Mouse (Mus musculus): ENCODE data around the gene Kcnd1. TPM values are rescaled to one million over a fixed set of nuclear protein-coding genes. Genes with fewer than 3 reads are reported as not detected.

Kcnd1 gene
- polyA plus RNA-seq (2016; fragmentation: Nextera tagmentation; extraction: Ambion mirVana), result 1.4 and 1.9 TPM in 2 replicates

- Histone ChIP-seq H3K36me3 (peaks cover 20% of the 10 kb centered on the region), H3K27ac (ENCODE audit: poor library complexity, severe bottlenecking) (no peak within 1 kb of the TSS), H3K4me1 (replicated peaks) (peaks cover 8% of the 10 kb centered on the region), H3K4me3 (peak within 1 kb of the TSS; percentile 53), H3K9ac (peak within 1 kb of the TSS; percentile 63), H3K4me2 (peak within 1 kb of the TSS; percentile 81), H3K9me3 (replicated peaks) (peaks cover 4% of the 10 kb centered on the region), H3K27me3 (replicated peaks) (no peaks in the 10 kb centered on the region)
- ATAC-seq (ENCODE audit: insufficient number of reproducible peaks, low FRiP score), result no peak; the same call in 1 of the 2 replicates
- WGBS, result 10% methylated on average over 23 of the region's 24 CpGs
Measured at GRCm38 (mm10) chrX:7821865-7822779, at the start of gene Kcnd1. Gene Kcnd1, plus strand, starts transcription at chrX:7822289.

GRCm38 (mm10) chrX:7772766-7773165 lies 49.3 kb upstream of the Kcnd1 start:
- ATAC-seq (ENCODE audit: insufficient number of reproducible peaks, low FRiP score), result no peak
- no peak overlapping the region for H3K27ac ChIP-seq (ENCODE audit: poor library complexity, severe bottlenecking)
- no peak overlapping the region for H3K4me3 ChIP-seq
- H3K36me3 ChIP-seq, result peaks cover 61% of the 10 kb centered on the region
- no peak overlapping the region for H3K4me2 ChIP-seq
- H3K9me3 ChIP-seq (replicated peaks), result no peaks in the 10 kb centered on the region
- 54% methylated on average over 2 of the region's 2 CpGs for WGBS
- H3K27me3 ChIP-seq (replicated peaks), result no peaks in the 10 kb centered on the region
- no peaks in the 10 kb centered on the region for H3K4me1 ChIP-seq (replicated peaks)
- no peak overlapping the region for H3K9ac ChIP-seq

GRCm38 (mm10) chrX:7775501-7776205 lies 46.4 kb upstream of the Kcnd1 start:
- Histone ChIP-seq H3K27ac (ENCODE audit: poor library complexity, severe bottlenecking) (no peak overlapping the region), H3K4me3 (no peak overlapping the region), H3K4me2 (no peak overlapping the region), H3K9ac (no peak overlapping the region), H3K36me3 (peaks cover 37% of the 10 kb centered on the region), H3K27me3 (replicated peaks) (no peaks in the 10 kb centered on the region), H3K4me1 (replicated peaks) (no peaks in the 10 kb centered on the region), H3K9me3 (replicated peaks) (no peaks in the 10 kb centered on the region; the same call in 1 of the 2 replicates)
- no peak for ATAC-seq (ENCODE audit: insufficient number of reproducible peaks, low FRiP score)
- 67% methylated on average over 9 of the region's 9 CpGs for WGBS

- ATAC-seq (ENCODE audit: insufficient number of reproducible peaks, low FRiP score), result peak; percentile 58; the same call in 1 of the 2 replicates
- Histone ChIP-seq H3K27ac (ENCODE audit: poor library complexity, severe bottlenecking) (no peak overlapping the region), H3K4me2 (no peak overlapping the region)
Measured at GRCm38 (mm10) chrX:7776329-7777082, 45.6 kb upstream of the Kcnd1 start.

GRCm38 (mm10) chrX:7778450-7779244 lies 43.4 kb upstream of the Kcnd1 start:
- Histone ChIP-seq H3K4me3 (no peak overlapping the region), H3K4me2 (no peak overlapping the region), H3K9me3 (replicated peaks) (no peaks in the 10 kb centered on the region; the same call in 1 of the 2 replicates), H3K4me1 (replicated peaks) (no peaks in the 10 kb centered on the region), H3K27ac (ENCODE audit: poor library complexity, severe bottlenecking) (no peak overlapping the region), H3K9ac (no peak overlapping the region), H3K36me3 (peaks cover 9% of the 10 kb centered on the region), H3K27me3 (replicated peaks) (no peaks in the 10 kb centered on the region)
- peak; percentile 84 for ATAC-seq (ENCODE audit: insufficient number of reproducible peaks, low FRiP score)
- WGBS, result 57% methylated on average over 7 of the region's 7 CpGs

More at GRCm38 (mm10) chrX:7776329-7777082, 45.6 kb upstream of the Kcnd1 start:
- Histone ChIP-seq H3K4me3 (no peak overlapping the region), H3K4me1 (replicated peaks) (no peaks in the 10 kb centered on the region), H3K36me3 (peaks cover 29% of the 10 kb centered on the region), H3K27me3 (replicated peaks) (no peaks in the 10 kb centered on the region), H3K9ac (no peak overlapping the region), H3K9me3 (replicated peaks) (no peaks in the 10 kb centered on the region; the same call in 1 of the 2 replicates)
- 49% methylated on average over 8 of the region's 8 CpGs for WGBS

- H3K4me3 ChIP-seq, result no peak overlapping the region
- H3K36me3 ChIP-seq, result peaks cover 4% of the 10 kb centered on the region; the same call in 1 of the 2 replicates
- no peaks in the 10 kb centered on the region; the same call in 1 of the 2 replicates for H3K9me3 ChIP-seq (replicated peaks)
- ATAC-seq (ENCODE audit: insufficient number of reproducible peaks, low FRiP score), result no peak
- 10% methylated on average over 3 of the region's 3 CpGs for WGBS
- H3K9ac ChIP-seq, result no peak overlapping the region
- H3K4me2 ChIP-seq, result no peak overlapping the region
- H3K27ac ChIP-seq (ENCODE audit: poor library complexity, severe bottlenecking), result no peak overlapping the region
- H3K27me3 ChIP-seq (replicated peaks), result no peaks in the 10 kb centered on the region
- H3K4me1 ChIP-seq (replicated peaks), result no peaks in the 10 kb centered on the region
Measured at GRCm38 (mm10) chrX:7779294-7779693, 42.8 kb upstream of the Kcnd1 start.

GRCm38 (mm10) chrX:7782603-7783092 lies 39.4 kb upstream of the Kcnd1 start:
- 77% methylated on average over 4 of the region's 4 CpGs for WGBS
- no peak for ATAC-seq (ENCODE audit: insufficient number of reproducible peaks, low FRiP score)

GRCm38 (mm10) chrX:7789542-7790136 lies 32.5 kb upstream of the Kcnd1 start, which contains the start of gene Gripap1:
Gene Gripap1, plus strand, starts transcription at chrX:7789765.
- H3K27me3 ChIP-seq (replicated peaks), result no peaks in the 10 kb centered on the region
- ATAC-seq (ENCODE audit: insufficient number of reproducible peaks, low FRiP score), result peak; percentile 87
- H3K4me3 ChIP-seq, result peak within 1 kb of the TSS; percentile 58
- no peak within 1 kb of the TSS for H3K27ac ChIP-seq (ENCODE audit: poor library complexity, severe bottlenecking)
- peak within 1 kb of the TSS; percentile 69 for H3K9ac ChIP-seq
- H3K9me3 ChIP-seq (replicated peaks), result no peaks in the 10 kb centered on the region
- 0 out of 2 replicates have a peak, but pooled peaks cover 6% of the 10 kb centered on the region for H3K4me1 ChIP-seq (replicated peaks)
- WGBS, result 11% methylated on average over 24 of the region's 24 CpGs
- 0 out of 2 replicates have a peak, but pooled peaks cover 4% of the 10 kb centered on the region for H3K36me3 ChIP-seq
- H3K4me2 ChIP-seq, result peak within 1 kb of the TSS; percentile 69

More at GRCm38 (mm10) chrX:7782603-7783092, 39.4 kb upstream of the Kcnd1 start:
- Histone ChIP-seq H3K36me3 (no peaks in the 10 kb centered on the region), H3K4me3 (no peak overlapping the region), H3K27ac (ENCODE audit: poor library complexity, severe bottlenecking) (no peak overlapping the region), H3K4me1 (replicated peaks) (no peaks in the 10 kb centered on the region), H3K9me3 (replicated peaks) (no peaks in the 10 kb centered on the region; the same call in 1 of the 2 replicates), H3K9ac (no peak overlapping the region), H3K27me3 (replicated peaks) (no peaks in the 10 kb centered on the region), H3K4me2 (no peak overlapping the region)

GRCm38 (mm10) chrX:7790309-7790708 lies 31.8 kb upstream of the Kcnd1 start:
- Histone ChIP-seq H3K36me3 (0 out of 2 replicates have a peak, but pooled peaks cover 4% of the 10 kb centered on the region), H3K4me1 (replicated peaks) (0 out of 2 replicates have a peak, but pooled peaks cover 6% of the 10 kb centered on the region), H3K9me3 (replicated peaks) (no peaks in the 10 kb centered on the region), H3K4me3 (peak overlapping the region; percentile 58), H3K27me3 (replicated peaks) (no peaks in the 10 kb centered on the region), H3K9ac (peak overlapping the region; percentile 69), H3K4me2 (peak overlapping the region; percentile 69), H3K27ac (ENCODE audit: poor library complexity, severe bottlenecking) (no peak overlapping the region)
- no peak for ATAC-seq (ENCODE audit: insufficient number of reproducible peaks, low FRiP score)
- WGBS, result 26% methylated on average over 5 of the region's 5 CpGs

Data from heart, embryonic 12.5 days (tissue).